Mouse (Mus musculus) CD4-positive, CD25-positive, alpha-beta regulatory T cell, adult 4 months (primary cell): ENCODE measurements around the gene Dcaf17. TPM values are rescaled to one million over a fixed set of nuclear protein-coding genes. Genes with fewer than 3 reads are reported as not detected.

ENCODE experiments used
- ATAC-seq: one replicate; pipeline ENCODE4 v1.8.0; 2017
- polyA plus RNA-seq, 2 experiments: library from polyadenylated mRNA; unstranded; fragments of 100-300 nt; shearing (Covaris generic); gene quantifications; one replicate each; pipeline ENCODE4 v1.2.1; 2017

Gene Dcaf17
- polyA plus RNA-seq, 2 experiments from 2014 or later: 25.2 to 27.4 TPM

DNA sequence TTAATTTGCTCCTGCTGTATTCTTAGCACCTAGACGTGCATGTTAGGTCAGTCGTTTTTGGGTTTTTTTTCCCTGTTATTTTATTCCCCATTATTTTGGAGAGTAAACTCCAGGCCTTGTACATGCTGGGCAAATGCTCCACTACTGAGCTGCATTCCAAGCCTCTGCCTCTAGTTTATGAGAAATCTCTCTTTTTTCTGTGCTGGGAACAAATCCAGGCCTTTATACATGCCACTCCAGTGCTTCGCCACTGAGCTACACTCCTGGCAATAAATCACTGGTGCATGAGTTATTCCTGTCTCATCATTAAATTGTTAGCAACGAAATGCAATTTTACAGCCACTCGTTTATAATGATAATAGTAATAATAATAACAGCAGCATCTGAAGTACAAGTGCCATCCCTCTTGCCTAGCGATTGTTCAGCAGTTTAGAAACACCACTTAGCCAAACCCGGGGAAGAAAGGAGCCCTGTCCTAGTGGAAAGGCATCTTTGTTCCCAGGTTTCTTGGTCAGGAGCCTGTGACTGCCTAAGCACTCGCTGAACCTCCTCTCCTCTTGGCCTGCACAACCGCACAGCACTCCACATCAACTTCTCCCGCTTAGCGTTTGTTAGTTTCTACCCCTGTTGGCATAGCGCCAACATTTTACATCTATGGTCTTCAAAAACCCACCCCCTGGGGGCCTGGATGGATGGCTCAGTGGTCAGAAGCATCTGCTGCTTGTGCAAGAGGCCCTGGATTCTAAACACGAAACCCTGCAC, 67.3 kb downstream of the Dcaf17 start:
- no peak for ATAC-seq

DNA sequence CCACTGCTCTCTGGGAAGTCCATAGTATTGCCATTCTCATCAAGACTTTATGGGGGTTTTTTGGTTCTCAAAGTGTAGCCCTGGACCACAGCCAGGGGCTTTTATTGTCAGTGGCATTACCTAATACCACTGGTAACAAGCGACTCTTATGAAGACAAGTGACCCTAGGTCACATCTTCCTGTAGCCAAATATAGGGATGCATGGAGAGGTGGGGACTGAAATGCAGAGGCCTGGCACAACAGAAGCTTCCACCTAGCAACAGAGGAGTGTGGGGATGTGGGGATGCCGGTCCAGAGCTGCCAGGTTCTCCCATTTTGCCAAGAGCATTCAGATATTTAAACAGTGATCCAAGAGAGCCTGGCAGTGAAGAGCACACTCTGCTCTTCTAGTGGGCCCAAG, 68.5 kb downstream of the Dcaf17 start:
- no peak for ATAC-seq

- peak; percentile 64 for ATAC-seq
Observed at GRCm38 (mm10) chr2:71127779-71128534, 72.8 kb downstream of the Dcaf17 start.

DNA sequence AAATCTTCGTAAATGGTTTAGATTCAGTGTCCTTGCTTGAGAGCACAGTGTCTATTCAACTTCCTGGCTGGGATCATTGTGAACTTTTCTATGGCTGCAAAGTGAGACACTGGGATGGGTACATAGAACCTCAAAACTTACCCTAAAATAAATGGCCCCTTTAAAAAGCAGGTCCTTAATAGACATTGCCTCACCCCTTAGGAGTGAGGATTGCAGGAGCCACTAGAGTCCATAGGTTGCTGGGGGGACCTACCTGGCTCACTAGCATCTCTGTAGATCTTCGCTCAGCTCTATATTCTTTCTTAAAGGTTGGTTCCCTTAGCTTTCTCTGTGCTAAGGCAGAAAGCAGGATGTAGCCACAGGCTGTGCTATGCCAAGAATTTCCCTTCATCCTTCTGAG, 75.2 kb downstream of the Dcaf17 start:
- ATAC-seq: no peak

GRCm38 (mm10) chr2:71131866-71132496, 76.9 kb downstream of the Dcaf17 start:
- ATAC-seq: no peak

- ATAC-seq: no peak
Observed at GRCm38 (mm10) chr2:71134041-71134505, 78.9 kb downstream of the Dcaf17 start.

DNA sequence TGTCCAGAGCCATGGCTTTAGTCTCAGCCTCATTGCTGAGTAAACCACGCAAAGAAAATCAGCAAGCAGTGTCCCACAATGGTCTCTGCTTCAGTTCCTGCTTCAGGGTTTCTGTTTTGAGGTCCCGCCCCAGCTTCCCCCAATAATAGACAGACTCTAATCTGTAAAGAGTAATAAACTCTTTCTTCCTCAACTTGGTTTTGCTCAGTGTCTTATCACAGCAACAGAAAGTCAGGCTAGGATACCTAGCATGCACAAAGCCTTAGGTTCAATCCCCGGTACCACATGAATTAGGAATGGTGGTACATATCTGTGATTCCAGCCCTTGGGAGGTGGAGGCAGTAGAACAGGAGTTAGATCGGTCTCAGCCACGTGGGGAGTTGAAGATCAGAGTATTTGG, 79.7 kb downstream of the Dcaf17 start:
- no peak for ATAC-seq

DNA sequence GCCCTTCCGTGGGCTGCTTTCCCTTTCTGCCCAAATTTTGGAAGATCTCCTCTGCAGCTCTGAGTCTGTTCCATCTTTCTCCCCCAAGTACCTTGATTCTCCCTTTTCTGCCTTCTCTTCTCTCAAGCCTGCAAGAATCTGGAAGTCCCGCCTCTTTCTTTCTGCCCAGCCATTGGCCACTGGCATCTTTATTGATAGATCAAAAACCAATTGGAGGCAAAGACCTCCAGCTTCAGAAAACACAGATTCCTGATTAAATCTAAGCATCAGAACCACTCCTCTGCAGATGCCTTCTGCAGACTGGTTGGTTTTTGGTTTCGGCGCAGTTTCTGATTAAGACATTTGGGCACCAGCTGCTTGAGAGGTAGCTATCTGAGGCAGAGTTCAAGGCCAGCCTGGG, 85.5 kb downstream of the Dcaf17 start:
- ATAC-seq: no peak

DNA sequence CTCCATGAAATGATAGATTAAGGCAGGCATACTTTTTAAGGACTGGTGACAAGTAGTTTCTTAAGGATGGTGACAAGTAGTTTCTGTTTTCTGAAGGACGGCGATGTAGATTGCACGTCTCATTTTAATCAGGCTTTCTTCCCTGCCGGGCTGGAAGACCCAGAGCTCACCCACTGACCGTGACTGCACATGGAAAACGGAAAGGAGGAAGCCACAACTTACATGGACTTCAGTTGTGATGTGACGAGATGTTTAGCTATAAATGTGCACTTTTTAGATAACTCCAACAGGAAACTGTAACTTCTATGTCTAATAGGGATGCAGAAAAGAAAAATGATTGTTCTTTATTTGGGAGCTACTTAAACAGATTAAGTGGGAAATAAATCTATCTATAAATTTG, 87.3 kb downstream of the Dcaf17 start:
- ATAC-seq: no peak

DNA sequence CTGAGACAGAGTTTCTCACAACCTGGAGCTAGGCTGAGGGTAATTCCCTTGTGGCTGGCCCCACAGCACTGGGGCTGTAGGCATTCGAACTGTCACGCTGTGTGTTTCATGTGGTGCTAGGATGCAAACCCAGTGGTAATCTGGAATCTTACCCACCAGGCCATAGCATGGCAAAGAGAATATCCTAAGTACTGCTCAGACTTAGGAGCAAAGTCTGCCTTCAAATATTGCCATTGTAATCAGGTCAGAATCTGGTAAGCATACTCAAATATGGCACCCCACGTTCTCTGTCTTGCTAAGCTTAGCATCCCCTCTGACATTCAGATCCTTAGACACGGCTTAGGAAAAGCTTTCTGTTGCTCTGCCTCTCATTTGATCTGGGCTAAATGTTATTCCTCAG, 90.7 kb downstream of the Dcaf17 start:
- no peak for ATAC-seq

DNA sequence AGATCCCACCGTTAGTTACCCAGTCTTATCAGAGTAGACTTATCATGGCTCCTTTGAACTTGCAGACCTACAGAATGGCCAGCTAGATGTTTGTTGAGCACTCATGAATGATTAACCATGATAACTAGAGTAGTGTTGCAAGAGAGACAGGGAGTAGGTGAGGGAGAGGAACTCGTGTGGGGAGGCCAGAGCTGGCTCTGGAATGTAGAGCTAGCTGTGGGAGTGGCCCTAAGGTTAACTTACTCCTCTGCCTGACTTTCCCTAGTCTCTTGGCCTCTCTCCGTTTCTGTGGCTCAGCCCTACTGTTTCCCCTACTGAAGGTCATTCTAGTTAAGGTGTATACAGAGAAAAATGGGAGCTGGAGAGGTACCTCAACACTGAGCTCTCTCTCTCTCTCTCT, 91.1 kb downstream of the Dcaf17 start:
- no peak for ATAC-seq

GRCm38 (mm10) chr2:71147816-71148215, 92.7 kb downstream of the Dcaf17 start:
- ATAC-seq: no peak

Other genes starting within 250 kb of the Dcaf17 start
- gene Tlk1, start 229.6 kb upstream of the Dcaf17 start, polyA plus RNA-seq: 10 to 100 TPM; 41.7 to 42.6 TPM
- gene Mettl8, start 255 bp downstream of the Dcaf17 start, polyA plus RNA-seq: 10 to 100 TPM; 22.3 to 24.8 TPM
- gene Cybrd1, start 62.6 kb downstream of the Dcaf17 start, polyA plus RNA-seq: under 1 TPM; 0.25 to 0.26 TPM
- gene Dync1i2, start 156.4 kb downstream of the Dcaf17 start, polyA plus RNA-seq: 10 to 100 TPM; 85.0 to 94.7 TPM